ENCODE assay signal across 8 mouse cellular contexts in the genomic region with DNA sequence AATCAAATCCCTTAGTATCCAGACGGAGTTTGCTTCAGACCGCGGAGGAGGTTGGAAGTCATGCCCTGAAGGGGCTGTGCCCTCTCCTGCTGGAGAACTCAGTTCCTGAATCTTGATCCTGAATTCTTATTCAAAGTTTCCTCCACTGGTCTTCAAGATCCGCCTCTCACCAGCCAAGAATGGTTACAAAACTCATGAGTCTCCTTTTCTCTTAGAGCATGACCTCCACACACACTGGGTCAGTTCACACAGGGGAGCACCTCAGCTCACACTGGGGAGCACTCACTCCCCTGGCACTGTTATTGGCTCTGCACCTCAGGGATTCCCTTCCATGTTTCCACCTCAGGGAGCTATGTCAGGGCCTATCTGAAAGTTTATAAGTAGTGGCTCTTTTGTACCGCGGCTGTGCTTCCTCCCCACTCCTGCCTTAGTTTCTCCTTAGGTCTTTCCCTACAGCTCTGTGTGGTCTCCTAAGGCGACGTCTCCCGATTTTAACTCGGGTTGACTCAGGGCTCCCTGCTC. TPM values are rescaled to one million over a fixed set of nuclear protein-coding genes. Genes with fewer than 3 reads are reported as not detected.
DNase-seq lines count a peak whose midpoint lies in the region; ATAC-seq and TF ChIP-seq lines count a peak whose summit lies in the region.

No protein-coding gene starts in this region.

- WGBS in embryonic facial prominence, embryonic 15.5 days = 24% methylated on average over 10 of the region's 10 CpGs
- WGBS in limb, embryonic 10.5 days = 24% methylated on average over 10 of the region's 10 CpGs
- WGBS in neural tube, embryonic 12.5 days = 24% methylated on average over 10 of the region's 10 CpGs

- no peaks in the 10 kb centered on the region for H3K36me3 ChIP-seq in embryonic facial prominence, embryonic 15.5 days
- H3K36me3 ChIP-seq in limb, embryonic 10.5 days = peaks cover 29% of the 10 kb centered on the region
- H3K36me3 ChIP-seq in neural tube, embryonic 12.5 days = no peaks in the 10 kb centered on the region; the same call in 1 of the 2 replicates

- H3K9me3 ChIP-seq in embryonic facial prominence, embryonic 15.5 days (replicated peaks) = no peaks in the 10 kb centered on the region
- no peaks in the 10 kb centered on the region for H3K9me3 ChIP-seq in limb, embryonic 10.5 days (replicated peaks)
- H3K9me3 ChIP-seq in neural tube, embryonic 12.5 days = no peaks in the 10 kb centered on the region

- H3K4me3 ChIP-seq in left cerebral cortex, adult 2 months = peak overlapping the region; percentile 71
- peak overlapping the region; percentile 72 for H3K4me3 ChIP-seq in embryonic facial prominence, embryonic 15.5 days (replicated peaks)
- H3K4me3 ChIP-seq in limb, embryonic 10.5 days = peak overlapping the region; percentile 73
- peak overlapping the region; percentile 61 for H3K4me3 ChIP-seq in neural tube, embryonic 12.5 days

- H3K9ac ChIP-seq in embryonic facial prominence, embryonic 15.5 days = peak overlapping the region; percentile 69
- peak overlapping the region; percentile 92 for H3K9ac ChIP-seq in neural tube, embryonic 12.5 days

- intact Hi-C loops in left cerebral cortex, adult 2 months (cut with DNase I) = no loop called here
- intact Hi-C loops in left cerebral cortex, postnatal 25 days (cut with DNase I) = no loop called here

- no peaks in the 10 kb centered on the region for H3K27me3 ChIP-seq in embryonic facial prominence, embryonic 15.5 days
- H3K27me3 ChIP-seq in limb, embryonic 10.5 days (ENCODE audit: low read depth, poor library complexity, severe bottlenecking) = no peaks in the 10 kb centered on the region
- no peaks in the 10 kb centered on the region for H3K27me3 ChIP-seq in neural tube, embryonic 12.5 days (replicated peaks)

- no peak for TF ChIP-seq CTCF in left cerebral cortex, adult 2 months (IDR thresholded peaks at IDR 0.05)

- H3K4me1 ChIP-seq in embryonic facial prominence, embryonic 15.5 days = peaks cover 63% of the 10 kb centered on the region
- peaks cover 71% of the 10 kb centered on the region for H3K4me1 ChIP-seq in limb, embryonic 10.5 days
- H3K4me1 ChIP-seq in neural tube, embryonic 12.5 days = peaks cover 49% of the 10 kb centered on the region

- H3K27ac ChIP-seq in left cerebral cortex, adult 2 months = no peak overlapping the region
- H3K27ac ChIP-seq in embryonic facial prominence, embryonic 15.5 days (replicated peaks) = peak overlapping the region; percentile 99
- peak overlapping the region; percentile 97 for H3K27ac ChIP-seq in limb, embryonic 10.5 days
- H3K27ac ChIP-seq in neural tube, embryonic 12.5 days = peak overlapping the region; percentile 95

- no peak for ATAC-seq in embryonic facial prominence, embryonic 15.5 days (ENCODE audit: insufficient number of reproducible peaks, low FRiP score, low TSS enrichment, low read depth)
- no peak for ATAC-seq in neural tube, embryonic 12.5 days (ENCODE audit: low FRiP score, low read depth)

- H3K4me2 ChIP-seq in embryonic facial prominence, embryonic 15.5 days (replicated peaks) = peak overlapping the region; percentile 77
- peak overlapping the region; percentile 100 for H3K4me2 ChIP-seq in neural tube, embryonic 12.5 days (replicated peaks)

- DNase-seq in left cerebral cortex, adult 2 months (ENCODE audit: extremely low spot score in 1 of 2, low spot score in 2 of 2) = no peak
- DNase-seq in left cerebral cortex, postnatal 25 days (ENCODE audit: low spot score in 2 of 2) = no peak
- no peak for DNase-seq in limb, embryonic 10.5 days (ENCODE audit: low spot score)
- no peak for DNase-seq in thymus, postnatal 0 days (ENCODE audit: low spot score)
- DNase-seq in urinary bladder, postnatal 36 days (ENCODE audit: low spot score in 2 of 2) = no peak
- DNase-seq in urinary bladder, postnatal 10 days (ENCODE audit: low spot score) = no peak

RNA-seq across cellular contexts. Expression of gene Ppp1r18, which starts 0.5 kb away (rescaled TPM):
- 10 to 100 TPM in 1 of 2 experiments, 1 to 10 TPM in 1; 8.5 to 10.8 TPM for total RNA-seq in left cerebral cortex, adult 2 months (2021)
- 1 to 10 TPM; 8.3 to 8.7 TPM for total RNA-seq in left cerebral cortex, postnatal 25 days (2021)
- polyA plus RNA-seq in embryonic facial prominence, embryonic 15.5 days (2015; fragmentation: Nextera tagmentation; extraction: Ambion mirVana) = 28.5 and 30.3 TPM in 2 replicates
- polyA plus RNA-seq in limb, embryonic 10.5 days (2016; fragmentation: Nextera tagmentation; extraction: Ambion mirVana) = 21.4 and 22.1 TPM in 2 replicates
- 34.6 and 35.1 TPM in 2 replicates for polyA plus RNA-seq in neural tube, embryonic 12.5 days (2016; fragmentation: Nextera tagmentation; extraction: Ambion mirVana)
- polyA plus RNA-seq in thymus, postnatal 0 days (2015; fragmentation: Nextera tagmentation; extraction: Ambion mirVana) = 82.4 and 89.3 TPM in 2 replicates

RNA-seq across cellular contexts. Expression of gene Nrm, which starts 3.8 kb away (rescaled TPM):
- total RNA-seq in left cerebral cortex, adult 2 months (2021) = 1 to 10 TPM; 2.1 to 4.1 TPM
- total RNA-seq in left cerebral cortex, postnatal 25 days (2021) = 1 to 10 TPM; 3.2 to 3.6 TPM
- 53.2 and 55.2 TPM in 2 replicates for polyA plus RNA-seq in embryonic facial prominence, embryonic 15.5 days (2015; fragmentation: Nextera tagmentation; extraction: Ambion mirVana)
- 61.7 and 67.1 TPM in 2 replicates for polyA plus RNA-seq in limb, embryonic 10.5 days (2016; fragmentation: Nextera tagmentation; extraction: Ambion mirVana)
- 40.5 and 41.3 TPM in 2 replicates for polyA plus RNA-seq in neural tube, embryonic 12.5 days (2016; fragmentation: Nextera tagmentation; extraction: Ambion mirVana)
- polyA plus RNA-seq in thymus, postnatal 0 days (2015; fragmentation: Nextera tagmentation; extraction: Ambion mirVana) = 53.7 and 59.1 TPM in 2 replicates

RNA-seq across cellular contexts. Expression of gene Dhx16, which starts 14.7 kb away (rescaled TPM):
- total RNA-seq in left cerebral cortex, adult 2 months (2021) = 10 to 100 TPM; 30.0 to 39.7 TPM
- total RNA-seq in left cerebral cortex, postnatal 25 days (2021) = 10 to 100 TPM; 29.5 to 32.4 TPM
- polyA plus RNA-seq in embryonic facial prominence, embryonic 15.5 days (2015; fragmentation: Nextera tagmentation; extraction: Ambion mirVana) = 40.7 and 50.6 TPM in 2 replicates
- polyA plus RNA-seq in limb, embryonic 10.5 days (2016; fragmentation: Nextera tagmentation; extraction: Ambion mirVana) = 58.4 and 62.4 TPM in 2 replicates
- polyA plus RNA-seq in neural tube, embryonic 12.5 days (2016; fragmentation: Nextera tagmentation; extraction: Ambion mirVana) = 43.3 and 45.9 TPM in 2 replicates
- 48.9 and 50.6 TPM in 2 replicates for polyA plus RNA-seq in thymus, postnatal 0 days (2015; fragmentation: Nextera tagmentation; extraction: Ambion mirVana)

RNA-seq across cellular contexts. Expression of gene Mdc1, which starts 23.6 kb away (rescaled TPM):
- total RNA-seq in left cerebral cortex, adult 2 months (2021) = 10 to 100 TPM; 14.6 to 17.8 TPM
- 10 to 100 TPM in 1 of 2 experiments, 1 to 10 TPM in 1; 9.7 to 12.0 TPM for total RNA-seq in left cerebral cortex, postnatal 25 days (2021)
- polyA plus RNA-seq in embryonic facial prominence, embryonic 15.5 days (2015; fragmentation: Nextera tagmentation; extraction: Ambion mirVana) = 12.0 and 16.1 TPM in 2 replicates
- polyA plus RNA-seq in limb, embryonic 10.5 days (2016; fragmentation: Nextera tagmentation; extraction: Ambion mirVana) = 23.2 and 27.3 TPM in 2 replicates
- 13.6 and 14.7 TPM in 2 replicates for polyA plus RNA-seq in neural tube, embryonic 12.5 days (2016; fragmentation: Nextera tagmentation; extraction: Ambion mirVana)
- polyA plus RNA-seq in thymus, postnatal 0 days (2015; fragmentation: Nextera tagmentation; extraction: Ambion mirVana) = 6.7 TPM in 2 replicates

RNA-seq across cellular contexts. Expression of gene Tubb5, which starts 26.8 kb away (rescaled TPM):
- total RNA-seq in left cerebral cortex, adult 2 months (2021) = 100 to 1,000 TPM; 417 to 433 TPM
- total RNA-seq in left cerebral cortex, postnatal 25 days (2021) = 100 to 1,000 TPM; 492 to 522 TPM
- 823 TPM in 2 replicates for polyA plus RNA-seq in embryonic facial prominence, embryonic 15.5 days (2015; fragmentation: Nextera tagmentation; extraction: Ambion mirVana)
- 1,509 and 1,575 TPM in 2 replicates for polyA plus RNA-seq in limb, embryonic 10.5 days (2016; fragmentation: Nextera tagmentation; extraction: Ambion mirVana)
- polyA plus RNA-seq in neural tube, embryonic 12.5 days (2016; fragmentation: Nextera tagmentation; extraction: Ambion mirVana) = 1,533 and 1,543 TPM in 2 replicates
- polyA plus RNA-seq in thymus, postnatal 0 days (2015; fragmentation: Nextera tagmentation; extraction: Ambion mirVana) = 942 and 997 TPM in 2 replicates
